Mouse (Mus musculus): ENCODE data around the gene Atp6v1d.

Gene Atp6v1d

DNA sequence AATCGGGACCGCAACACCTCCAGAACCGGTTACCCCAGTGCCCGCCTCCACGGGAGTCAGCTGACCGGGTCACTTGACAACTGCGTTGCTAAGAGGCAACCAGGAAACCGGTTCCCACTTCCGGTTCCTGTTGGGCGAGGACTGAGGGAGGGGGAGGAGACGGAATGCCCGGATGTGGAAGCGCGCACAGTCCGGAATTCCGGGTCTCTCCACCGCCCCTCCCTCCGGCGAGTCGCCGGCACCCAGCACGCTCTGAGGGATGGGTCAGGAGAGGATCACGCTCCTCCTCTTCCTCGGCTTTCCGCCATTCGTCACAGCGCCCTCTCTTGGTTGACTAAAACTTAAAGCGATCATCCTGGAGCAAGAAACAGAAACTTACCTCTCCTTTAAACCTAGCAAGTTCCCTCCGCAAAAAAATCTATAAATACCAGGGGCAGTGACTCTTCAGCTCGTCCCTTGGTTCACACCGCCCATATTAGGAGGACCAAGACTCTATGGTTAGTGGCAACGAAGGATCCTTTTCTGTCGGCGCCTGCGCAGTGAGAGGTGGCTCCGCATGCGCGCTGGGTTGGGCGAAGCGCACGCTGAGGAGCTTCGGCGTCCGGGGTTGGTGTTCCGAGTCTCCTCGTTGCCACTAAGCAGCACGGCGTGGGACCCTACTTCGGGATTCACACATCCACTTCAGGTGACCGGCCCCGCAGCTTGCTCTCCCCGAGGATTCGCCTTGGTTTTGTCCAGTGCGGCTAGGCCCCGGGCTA, at the start of gene Atp6v1d, which contains the start of gene Eif2s1:
Gene Atp6v1d, minus strand, starts transcription at position 143 of the 758 bp plus-strand sequence.
Gene Eif2s1, plus strand, starts transcription at position 324 of the 758 bp plus-strand sequence.
- peak; percentile 99 for DNase-seq

DNA sequence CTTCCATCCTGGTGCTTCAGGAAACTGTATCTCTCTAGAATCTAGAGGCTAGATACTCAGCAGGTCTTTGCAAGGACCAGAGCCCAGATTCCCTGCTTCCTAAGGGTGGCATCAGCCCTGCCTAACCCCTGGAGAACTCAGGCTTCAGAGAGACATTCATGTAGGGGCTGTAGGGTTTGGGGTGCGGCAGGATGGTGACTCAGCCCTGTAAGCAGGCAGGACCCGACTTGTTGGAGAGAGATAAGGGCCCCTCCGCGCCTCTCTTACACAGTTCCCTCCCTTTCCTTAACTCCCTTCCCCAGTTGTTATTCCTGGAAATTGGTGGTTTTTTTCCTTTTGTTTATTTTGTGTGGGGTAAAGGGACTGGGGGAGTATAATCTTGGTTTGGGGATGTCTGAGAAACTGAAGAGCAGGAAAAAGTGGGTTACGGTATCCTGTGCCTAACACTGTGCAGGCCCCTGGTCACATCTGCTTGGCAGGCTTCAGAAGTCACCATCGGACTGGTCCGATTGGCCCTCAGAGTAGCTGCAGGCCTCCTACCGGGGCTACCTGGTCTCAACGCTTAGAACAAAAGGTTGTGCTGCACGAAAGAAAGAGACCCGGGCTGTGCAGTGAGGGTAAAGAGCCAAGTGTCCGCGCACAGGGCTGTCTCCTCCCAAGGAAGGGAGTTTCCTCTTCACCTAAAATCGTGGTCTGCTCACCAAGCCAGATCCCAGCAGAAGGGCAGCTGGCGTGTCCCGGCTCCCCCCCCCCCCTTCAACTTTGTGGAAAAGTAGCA, 49.4 kb upstream of the Atp6v1d start:
- no peak for DNase-seq

DNA sequence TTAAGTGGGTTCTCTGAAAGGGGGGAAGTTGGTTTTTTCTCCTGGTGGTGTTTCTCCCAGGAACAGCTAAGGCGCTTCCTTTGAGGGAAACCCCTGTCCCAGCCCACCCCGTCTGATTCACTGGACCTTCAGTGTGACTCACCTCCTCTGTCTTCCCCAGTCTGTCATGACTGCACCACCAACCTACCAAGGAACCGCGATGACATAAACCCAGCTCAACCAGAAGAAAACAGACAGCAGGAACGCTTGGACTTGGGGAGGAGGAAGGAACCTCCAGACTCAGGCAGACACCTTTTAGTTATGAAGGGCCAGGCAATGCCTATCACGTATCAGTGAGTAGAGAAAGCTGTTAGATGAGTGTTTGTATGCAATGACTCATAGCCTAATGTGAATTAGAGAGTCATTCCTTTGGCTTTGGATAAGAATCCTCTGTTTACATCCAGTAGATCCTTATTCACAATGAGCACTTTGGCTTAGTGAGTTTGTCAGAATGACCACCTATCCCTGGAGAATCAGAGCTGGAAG, 46.7 kb upstream of the Atp6v1d start:
- no peak for DNase-seq

DNA sequence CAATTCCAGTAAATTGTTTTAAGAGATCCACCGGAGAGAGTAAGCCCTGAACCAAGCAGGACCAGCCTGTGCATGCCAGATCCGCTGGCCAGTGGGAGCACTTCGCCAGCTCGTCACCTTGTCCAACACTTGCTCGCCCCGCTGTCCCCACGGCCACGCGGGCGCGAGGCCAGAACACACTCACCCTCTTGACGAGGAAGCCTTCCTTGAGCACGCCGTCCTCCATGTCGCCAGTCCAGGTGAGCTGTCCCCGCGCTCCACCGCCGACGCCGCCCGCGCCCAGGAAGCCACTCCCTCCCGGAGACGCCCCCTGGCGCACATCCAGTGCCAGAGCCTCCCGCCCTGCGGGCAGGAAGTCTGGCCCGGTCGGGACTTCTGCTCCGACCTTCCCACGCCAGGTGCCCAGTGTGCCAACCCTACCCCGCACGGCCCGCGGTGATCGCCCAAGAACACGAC, 45.3 kb upstream of the Atp6v1d start, which contains the start of gene Plek2:
Gene Plek2, minus strand, starts transcription at position 258 of the 456 bp plus-strand sequence.
- DNase-seq: peak; percentile 76

DNA sequence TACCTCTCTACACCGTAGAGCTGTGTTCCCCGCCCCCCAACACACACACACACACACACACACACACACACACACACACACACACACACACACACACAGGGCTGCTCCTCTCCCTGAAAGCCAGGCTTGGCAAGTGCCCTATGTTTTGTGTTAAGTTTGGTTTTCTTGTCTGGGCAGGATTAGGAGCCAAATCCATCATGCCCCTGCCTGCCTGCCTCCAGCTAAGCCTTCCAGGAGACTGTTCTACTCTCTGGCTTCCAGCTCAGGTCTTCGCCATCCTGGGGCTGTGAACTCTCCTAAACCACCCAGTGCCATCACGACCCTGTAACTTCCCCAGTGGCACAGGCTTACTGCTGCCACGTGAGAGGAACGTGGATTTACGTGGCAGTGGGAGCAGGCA, 43.1 kb upstream of the Atp6v1d start:
- DNase-seq: no peak

DNA sequence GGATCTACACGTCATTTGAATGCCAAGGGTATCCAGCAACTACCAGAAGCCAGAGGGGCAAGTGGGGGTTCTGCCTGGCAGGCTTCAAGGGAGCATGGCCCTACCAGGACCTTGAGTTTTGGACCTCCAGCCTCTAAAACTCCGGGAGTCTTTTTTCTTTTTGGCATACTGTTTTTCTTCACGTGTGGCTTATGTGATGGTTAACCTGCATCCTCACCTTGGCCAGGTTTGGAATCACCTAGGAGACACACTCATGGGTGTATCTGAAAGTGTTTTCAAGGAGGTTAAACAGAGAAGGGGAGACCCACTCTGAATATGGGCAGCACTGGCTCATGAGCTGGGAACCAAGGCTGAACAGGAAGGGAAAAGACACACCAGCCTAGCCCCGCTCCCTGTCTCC, 41.9 kb upstream of the Atp6v1d start:
- no peak for DNase-seq

DNA sequence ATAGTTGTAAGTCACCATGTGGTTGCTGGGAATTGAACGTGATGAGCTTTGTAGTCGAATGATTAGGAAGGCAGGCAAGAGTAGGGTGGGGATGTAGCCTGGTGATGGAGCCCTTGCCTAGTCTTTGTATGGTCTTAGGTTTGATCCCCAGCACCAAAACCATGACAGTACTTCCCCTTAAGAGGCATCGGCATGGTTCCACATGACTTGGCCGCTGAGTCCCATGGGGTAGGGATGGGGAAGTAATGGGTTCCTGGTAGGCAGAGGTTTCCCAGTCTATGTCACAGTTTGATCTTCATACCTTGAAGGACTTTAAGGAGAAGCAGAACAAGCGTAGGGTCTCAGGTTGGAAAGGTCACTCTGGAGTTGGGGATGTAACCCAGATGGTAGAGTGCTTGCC, 40.0 kb upstream of the Atp6v1d start:
- no peak for DNase-seq

DNA sequence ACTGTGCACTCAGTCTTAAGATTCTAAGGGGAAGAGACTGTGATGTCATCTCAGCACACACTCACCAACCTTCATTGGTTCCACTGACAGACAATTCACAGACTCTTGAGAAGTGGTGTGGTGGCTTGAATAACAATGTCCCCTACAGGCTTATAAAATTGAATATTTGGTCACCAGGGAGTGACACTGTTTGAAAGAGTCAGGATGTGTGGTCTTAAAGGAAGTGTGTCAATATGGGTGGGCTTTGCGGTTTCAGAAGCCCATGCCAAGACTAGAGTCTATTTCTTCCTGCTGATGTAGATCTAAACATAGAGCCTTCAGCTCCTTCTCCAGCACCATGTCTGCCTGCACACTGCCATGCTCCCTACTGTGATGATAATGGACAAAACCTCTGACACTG, 36.4 kb upstream of the Atp6v1d start:
- DNase-seq: no peak

DNA sequence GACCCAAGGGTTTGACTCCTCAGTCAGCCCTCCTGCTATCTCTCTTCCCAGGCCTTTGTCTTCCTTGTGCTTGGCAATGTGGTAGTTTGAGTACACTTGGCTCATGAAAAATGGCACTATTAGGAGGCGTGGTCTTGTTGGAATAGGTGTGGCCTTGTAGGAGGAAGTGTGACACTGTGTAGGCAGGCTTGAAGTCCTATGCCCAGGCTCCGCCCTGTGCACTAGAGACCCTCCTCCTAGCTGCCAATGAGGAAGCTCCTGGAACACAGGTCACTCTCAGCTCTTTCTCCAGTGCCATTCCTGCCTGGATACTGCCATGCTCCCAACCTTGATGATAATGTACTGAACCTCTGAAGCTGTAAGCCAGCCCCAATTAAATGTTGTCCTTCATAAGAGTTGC, 29.7 kb upstream of the Atp6v1d start:
- no peak for DNase-seq

DNA sequence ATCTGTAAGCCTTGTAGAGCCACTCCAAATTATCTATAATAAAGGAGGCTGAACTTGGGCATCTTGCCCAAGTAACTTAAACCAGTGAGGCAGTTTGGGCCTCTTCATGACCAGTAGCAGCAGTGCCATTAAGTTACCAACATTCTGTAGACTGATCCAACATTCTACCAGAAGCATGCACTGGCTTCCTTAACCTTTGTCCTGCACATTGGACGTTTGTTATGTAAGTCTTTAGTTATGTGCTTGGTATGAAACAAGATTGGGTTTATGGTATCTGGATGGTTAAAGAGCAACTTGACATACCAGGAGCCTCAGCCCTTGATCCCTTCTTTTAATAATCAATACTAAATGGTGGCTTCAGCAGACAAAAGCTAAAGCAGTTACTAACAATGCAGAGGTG, 28.6 kb upstream of the Atp6v1d start:
- DNase-seq: peak; percentile 67

DNA sequence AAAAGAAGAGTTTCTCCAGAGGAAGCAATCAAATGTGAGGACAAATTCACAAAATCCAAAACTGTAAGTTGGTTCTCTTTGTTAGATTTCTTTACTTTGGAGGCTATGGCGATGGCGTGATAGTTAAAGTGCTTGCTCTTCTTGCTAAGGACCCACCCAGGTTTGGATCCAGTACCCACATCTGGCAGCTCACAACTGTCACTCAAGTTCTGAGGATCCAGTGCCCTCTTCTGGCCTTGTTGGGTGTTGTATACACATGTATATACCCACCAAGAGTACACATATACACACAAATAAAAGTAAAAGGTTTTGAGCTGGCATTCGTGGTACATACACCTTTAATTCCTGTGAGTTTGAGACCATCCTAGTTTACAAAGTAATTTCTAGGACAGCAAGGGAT, 13.1 kb upstream of the Atp6v1d start:
- DNase-seq: no peak

DNA sequence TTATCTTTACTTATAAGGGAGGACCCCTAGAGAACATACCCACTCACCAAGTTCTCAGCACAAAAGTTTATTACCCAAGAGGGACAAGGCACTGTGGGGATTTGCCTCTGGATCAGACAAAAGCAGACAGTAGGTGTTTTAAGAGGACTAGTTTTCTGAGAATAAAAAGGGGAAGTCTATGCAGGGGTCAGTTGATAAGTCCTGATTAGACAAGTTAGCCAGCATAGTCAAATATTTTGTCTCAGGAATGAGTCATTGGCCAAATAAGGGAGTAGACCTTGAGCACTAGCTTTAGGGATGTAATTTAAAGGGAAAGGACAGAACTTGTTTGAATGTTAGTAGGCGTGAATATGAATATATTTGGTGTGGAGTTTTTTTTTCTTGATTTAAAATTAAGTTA, 6.7 kb upstream of the Atp6v1d start:
- DNase-seq: no peak

DNA sequence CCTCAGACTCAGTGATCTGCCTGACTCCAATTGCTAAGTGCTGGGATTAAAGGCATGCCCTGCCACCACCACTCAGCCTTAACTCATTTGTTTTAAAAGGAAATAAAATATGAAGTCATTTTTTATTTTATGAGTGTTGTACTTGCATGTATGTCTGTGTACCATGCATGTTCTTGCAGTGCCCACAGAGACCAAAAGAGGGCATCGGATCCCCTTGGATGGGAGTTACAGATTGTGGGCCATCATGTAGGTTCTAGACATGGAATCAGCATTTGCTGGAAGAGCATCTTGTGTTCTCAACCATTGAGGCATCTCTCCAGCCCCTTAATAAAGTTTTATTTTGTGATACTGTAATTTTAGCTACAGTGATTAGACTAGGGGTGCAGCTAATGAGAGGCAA, 4.0 kb upstream of the Atp6v1d start:
- DNase-seq: no peak

DNA sequence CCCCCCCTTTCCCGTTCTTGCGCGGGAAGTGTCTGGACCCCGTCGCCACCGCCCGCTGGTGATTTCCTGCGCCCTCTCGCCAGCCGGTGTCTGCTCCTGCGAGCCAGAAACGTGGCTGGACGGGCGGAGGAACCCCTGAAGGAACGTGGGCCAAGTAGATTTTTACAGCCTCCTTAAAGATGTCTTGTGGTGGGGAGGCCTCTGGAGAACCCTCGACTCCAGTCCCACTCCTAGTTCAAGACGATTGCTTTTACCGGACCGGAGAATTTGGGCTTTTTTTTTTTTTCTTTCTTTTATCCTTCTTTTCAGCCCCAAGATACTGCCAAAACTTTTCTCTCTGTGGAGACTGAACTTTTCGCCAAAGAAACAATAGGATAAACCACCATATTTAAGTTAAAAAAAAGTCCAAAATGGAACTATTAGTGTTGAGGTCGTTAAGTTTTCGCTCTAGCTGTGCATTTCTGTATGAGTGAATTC, 854 bp upstream of the Atp6v1d start:
- DNase-seq: no peak

DNA sequence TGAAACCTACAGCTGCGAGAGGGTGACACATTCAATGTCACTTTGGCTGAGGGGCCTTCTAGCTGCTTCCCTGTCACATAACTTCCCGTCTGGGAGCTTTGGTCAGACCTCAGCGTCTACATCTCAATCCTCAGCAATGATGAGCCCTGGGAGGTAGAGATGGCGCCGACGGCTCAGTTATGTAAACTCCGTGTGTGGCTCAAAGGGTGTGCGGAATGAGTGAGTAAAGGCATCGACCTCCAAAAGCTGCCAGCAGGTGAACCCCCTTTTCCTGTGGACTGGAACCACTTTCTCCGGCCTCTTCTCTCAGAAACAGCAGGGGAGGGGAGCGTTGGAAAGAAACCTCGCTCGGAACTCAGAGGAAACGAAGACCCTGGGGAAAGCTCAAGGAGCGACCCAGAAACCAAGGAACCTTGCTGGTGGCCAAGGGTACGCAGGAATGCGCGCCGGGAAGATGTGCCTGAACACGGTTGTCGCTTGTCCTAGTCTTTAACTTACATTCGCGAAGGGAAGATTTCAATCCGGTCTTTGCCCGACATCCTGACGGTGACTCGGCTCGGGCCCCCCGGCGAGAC, 430 bp downstream of the Atp6v1d start:
- DNase-seq: no peak

DNA sequence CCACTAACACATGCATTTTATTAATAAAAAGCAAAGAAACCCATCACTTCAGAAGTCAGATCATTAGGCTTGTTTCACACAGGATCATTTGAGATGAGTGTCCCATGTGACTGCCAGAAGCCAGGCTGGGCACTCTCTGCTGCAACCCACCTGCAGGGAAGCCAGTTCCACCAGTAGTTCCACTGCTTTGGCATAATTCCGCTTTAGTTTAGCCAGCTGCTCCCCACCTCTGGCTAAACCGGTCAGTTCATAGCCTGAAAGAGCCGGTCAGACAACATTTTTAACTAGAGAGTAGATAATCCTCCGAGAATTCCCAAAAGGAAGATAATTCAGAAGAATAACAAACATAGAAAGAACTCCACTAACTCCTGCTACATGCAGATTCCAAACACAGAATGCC, 13.2 kb downstream of the Atp6v1d start:
- DNase-seq: no peak

DNA sequence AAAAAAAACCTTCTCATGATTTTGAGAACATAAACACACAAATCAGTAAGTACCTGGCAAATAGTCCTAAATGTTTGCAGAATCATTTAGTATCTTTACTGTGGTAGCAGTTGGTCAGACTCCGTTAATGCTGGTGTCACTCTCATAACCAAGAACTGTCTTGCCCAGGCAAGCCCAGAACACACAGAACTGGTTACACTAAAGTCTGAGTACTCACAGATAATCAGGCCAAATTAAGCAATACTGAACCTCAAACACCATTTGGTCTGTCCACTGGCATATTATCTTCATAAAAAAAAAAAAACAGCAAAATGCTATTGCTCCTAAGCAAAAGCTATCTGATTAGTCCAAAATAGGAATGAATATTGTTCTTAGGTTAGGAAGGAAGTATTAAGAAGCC, 19.0 kb downstream of the Atp6v1d start:
- no peak for DNase-seq

DNA sequence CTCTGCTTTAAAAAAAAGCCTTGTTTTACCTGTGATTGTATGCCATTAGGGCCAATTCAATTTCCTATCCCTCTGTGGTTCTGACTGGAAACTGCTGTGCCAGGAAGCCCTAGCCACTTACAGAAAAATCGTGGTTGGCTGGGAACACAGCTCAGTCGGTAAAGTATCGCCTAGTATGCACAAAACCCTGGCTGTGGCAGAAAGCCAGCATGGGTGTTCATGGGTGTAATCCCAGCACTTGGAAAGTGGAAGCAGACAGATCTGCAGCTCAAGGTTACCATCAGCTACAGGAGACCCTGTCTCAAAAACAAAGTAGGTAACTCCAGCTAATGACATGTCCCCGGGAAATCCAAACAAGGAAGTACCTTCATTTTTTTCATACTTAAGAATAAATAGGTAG, 21.5 kb downstream of the Atp6v1d start:
- peak; percentile 28 for DNase-seq

DNA sequence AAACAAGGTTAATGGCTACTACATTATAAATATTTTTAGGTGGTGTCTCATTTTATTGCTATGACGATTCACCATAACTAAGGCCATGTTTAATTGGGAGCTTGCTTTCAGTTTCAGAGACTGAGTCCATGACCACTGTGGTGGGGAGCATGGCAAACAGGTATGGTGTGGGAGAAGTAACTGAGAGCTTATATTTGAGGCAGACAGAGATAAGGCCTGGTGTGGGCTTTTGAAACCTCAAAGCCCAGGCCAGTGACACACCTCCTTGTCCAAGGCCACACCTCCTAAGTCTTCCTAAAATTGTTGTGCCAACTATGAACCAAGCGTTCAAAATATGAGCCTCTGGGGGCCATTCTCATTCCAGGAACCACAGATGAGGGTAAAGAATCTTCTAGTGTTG, 26.9 kb downstream of the Atp6v1d start:
- DNase-seq: no peak

DNA sequence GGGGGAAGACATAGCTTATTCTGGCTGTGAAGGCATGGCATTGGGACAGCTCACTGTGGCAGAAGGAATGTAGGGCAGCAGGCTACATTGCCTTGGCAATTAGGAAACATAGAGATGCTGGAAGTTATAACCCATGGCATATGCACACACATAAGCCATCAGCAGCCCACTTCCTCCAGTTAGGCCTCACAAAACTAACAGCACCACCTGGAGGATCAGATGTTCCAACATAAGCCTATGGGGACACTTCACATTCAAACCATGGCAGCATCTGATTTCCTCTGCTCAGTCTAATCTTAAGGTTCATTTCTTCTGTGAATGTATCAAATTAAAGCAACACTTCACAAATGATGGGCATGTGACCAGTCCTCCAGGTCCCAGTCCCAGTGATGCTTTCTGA, 47.0 kb downstream of the Atp6v1d start:
- DNase-seq: peak; percentile 13

DNA sequence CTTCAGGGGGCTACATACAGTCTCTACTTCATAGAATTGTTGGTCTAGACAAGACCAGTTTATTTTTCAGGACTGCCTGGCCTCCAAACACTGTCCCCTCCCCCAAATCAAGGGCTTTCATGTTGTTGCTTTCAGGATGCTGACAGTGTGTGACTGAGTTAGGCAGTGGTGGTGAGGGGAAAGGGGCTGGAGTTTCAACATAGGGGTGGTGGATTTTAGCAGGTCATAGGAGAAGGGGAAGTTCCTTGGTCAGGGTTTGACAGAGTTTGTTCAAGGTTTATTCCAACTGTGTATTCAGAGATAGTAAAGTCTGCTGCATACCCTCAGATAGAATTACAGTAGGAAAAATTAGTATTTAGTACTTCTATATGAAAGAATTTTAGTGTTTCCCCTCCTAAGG, 59.6 kb downstream of the Atp6v1d start:
- no peak for DNase-seq

DNA sequence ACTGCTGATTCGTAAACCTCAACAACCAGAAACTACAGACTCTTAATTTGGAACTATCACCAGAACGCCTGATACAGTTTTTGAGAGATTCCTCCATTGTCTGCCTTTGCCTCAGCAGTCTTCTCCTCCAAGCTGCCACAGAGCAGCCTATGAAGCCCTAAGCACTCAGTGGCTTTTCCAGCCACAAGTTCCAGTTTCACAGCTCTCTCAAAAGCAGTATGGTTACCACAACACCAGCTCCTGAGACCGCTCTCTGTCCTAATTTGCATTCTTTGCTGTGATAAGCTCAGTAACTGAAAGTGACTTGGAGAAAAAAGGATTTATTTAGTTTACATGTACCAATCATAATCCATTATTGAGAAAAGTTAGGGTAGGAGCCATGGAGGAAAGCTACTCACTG, 61.4 kb downstream of the Atp6v1d start:
- no peak for DNase-seq

DNA sequence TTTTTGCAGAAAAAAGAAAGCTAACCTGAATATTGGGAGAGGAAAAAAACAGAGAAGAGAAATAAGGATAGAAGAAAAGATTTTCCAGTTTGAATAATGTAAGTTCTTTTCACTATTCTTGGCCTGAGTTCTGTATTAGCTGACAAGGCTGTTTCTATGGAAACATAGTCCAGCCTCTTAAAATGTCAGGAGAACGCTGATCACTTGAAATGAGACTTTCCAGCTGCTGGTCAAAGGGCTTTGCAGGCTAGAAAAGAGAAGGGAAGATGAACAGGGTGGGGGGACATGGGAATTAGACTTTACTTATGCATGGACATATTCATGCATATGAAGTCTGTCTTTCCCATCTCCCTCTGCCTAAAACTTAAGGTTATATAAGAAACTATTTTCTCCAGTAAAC, 67.2 kb downstream of the Atp6v1d start:
- peak; percentile 53 for DNase-seq
